11 mouse cellular contexts compared by ENCODE assay signal in genomic region chr9:121791757-121792521, GRCm38 (mm10). TPM values are rescaled to one million over a fixed set of nuclear protein-coding genes. Genes with fewer than 3 reads are reported as not detected.
DNase-seq lines count a peak whose midpoint lies in the region; ATAC-seq lines count a peak whose summit lies in the region.
"Had no signal": no experiment of that assay in that cellular context is flagged by ENCODE, and none has a peak within 500 bp of the region (broad histone marks: within the 10 kb centered on the region; RNA-seq: fewer than 3 reads in every experiment).

TSS of gene Hhatl (minus strand) at chr9:121792507.

- peak within 1 kb of the TSS; percentile 25; the same call in 1 of the 2 replicates for H3K4me3 ChIP-seq in heart, embryonic 10.5 days
- no peak within 1 kb of the TSS for H3K4me3 ChIP-seq in kidney, embryonic 15.5 days (replicated peaks)
- H3K4me3 ChIP-seq in forebrain, embryonic 14.5 days (ENCODE audit: low read depth, low read length) = no peak within 1 kb of the TSS
- no peak within 1 kb of the TSS for H3K4me3 ChIP-seq in midbrain, embryonic 16.5 days (ENCODE audit: low read depth, low read length)

- H3K9ac ChIP-seq in kidney, embryonic 15.5 days = no peak within 1 kb of the TSS
- H3K9ac ChIP-seq in forebrain, embryonic 14.5 days (ENCODE audit: low read length) = no peak within 1 kb of the TSS
- H3K9ac ChIP-seq in midbrain, embryonic 16.5 days (ENCODE audit: low read depth, low read length) = no peak within 1 kb of the TSS

- H3K27ac ChIP-seq in heart, embryonic 10.5 days = no peak within 1 kb of the TSS
- H3K27ac ChIP-seq in kidney, embryonic 15.5 days = no peak within 1 kb of the TSS
- no peak within 1 kb of the TSS for H3K27ac ChIP-seq in forebrain, embryonic 14.5 days (ENCODE audit: low read depth, low read length)
- H3K27ac ChIP-seq in midbrain, embryonic 16.5 days (ENCODE audit: low read length) = no peak within 1 kb of the TSS
- H3K27ac ChIP-seq: macrophage had no signal

- peaks cover 65% of the 10 kb centered on the region for H3K27me3 ChIP-seq in heart, embryonic 10.5 days (ENCODE audit: insufficient read depth, poor library complexity, severe bottlenecking)
- peaks cover 1% of the 10 kb centered on the region; the same call in 1 of the 2 replicates for H3K27me3 ChIP-seq in kidney, embryonic 15.5 days
- H3K27me3 ChIP-seq in forebrain, embryonic 14.5 days (replicated peaks; ENCODE audit: control insufficient read depth, insufficient read depth, low read length) = no peaks in the 10 kb centered on the region
- no peaks in the 10 kb centered on the region for H3K27me3 ChIP-seq in midbrain, embryonic 16.5 days (ENCODE audit: control insufficient read depth, insufficient read depth, low read depth, low read length)
- H3K27me3 ChIP-seq: Patski had no signal

- ATAC-seq in kidney, embryonic 15.5 days (replicated peaks; ENCODE audit: low FRiP score) = peak; percentile 22
- ATAC-seq in forebrain, embryonic 14.5 days = no peak
- no peak for ATAC-seq in midbrain, embryonic 16.5 days

- H3K4me2 ChIP-seq in kidney, embryonic 15.5 days = no peak within 1 kb of the TSS
- H3K4me2 ChIP-seq in forebrain, embryonic 14.5 days (ENCODE audit: low read length) = no peak within 1 kb of the TSS
- H3K4me2 ChIP-seq in midbrain, embryonic 16.5 days (ENCODE audit: low read length) = no peak within 1 kb of the TSS

- peaks cover 32% of the 10 kb centered on the region for H3K4me1 ChIP-seq in heart, embryonic 10.5 days
- H3K4me1 ChIP-seq in kidney, embryonic 15.5 days = peaks cover 16% of the 10 kb centered on the region
- H3K4me1 ChIP-seq in forebrain, embryonic 14.5 days (ENCODE audit: control insufficient read depth, insufficient read depth, low read length) = 0 out of 2 replicates have a peak, but pooled peaks cover 2% of the 10 kb centered on the region
- H3K4me1 ChIP-seq in midbrain, embryonic 16.5 days (ENCODE audit: control insufficient read depth, insufficient read depth, low read length) = 0 out of 2 replicates have a peak, but pooled peaks cover 2% of the 10 kb centered on the region

- H3K36me3 ChIP-seq in heart, embryonic 10.5 days = no peaks in the 10 kb centered on the region
- no peaks in the 10 kb centered on the region for H3K36me3 ChIP-seq in kidney, embryonic 15.5 days
- no peaks in the 10 kb centered on the region for H3K36me3 ChIP-seq in forebrain, embryonic 14.5 days (ENCODE audit: control insufficient read depth, insufficient read depth, low read length)
- no peaks in the 10 kb centered on the region for H3K36me3 ChIP-seq in midbrain, embryonic 16.5 days (ENCODE audit: control insufficient read depth, insufficient read depth, low read length)

- WGBS in heart, embryonic 10.5 days = 42% methylated on average over 24 of the region's 24 CpGs
- 30% methylated on average over 24 of the region's 24 CpGs for WGBS in kidney, embryonic 15.5 days
- WGBS in forebrain, embryonic 14.5 days = 41% methylated on average over 24 of the region's 24 CpGs
- WGBS in midbrain, embryonic 16.5 days = 46% methylated on average over 24 of the region's 24 CpGs

- DNase-seq in right cerebral cortex, adult 2 months (ENCODE audit: low spot score in 2 of 2) = peak; percentile 31 to 36
- DNase-seq in right cerebral cortex, postnatal 25 days = no peak
- no peak for DNase-seq in heart, embryonic 10.5 days (ENCODE audit: low spot score)
- no peak for DNase-seq in adrenal gland, adult 8-10 months
- DNase-seq in forebrain, embryonic 14.5 days (ENCODE audit: low spot score) = no peak

- no peaks in the 10 kb centered on the region for H3K9me3 ChIP-seq in heart, embryonic 10.5 days
- no peaks in the 10 kb centered on the region for H3K9me3 ChIP-seq in kidney, embryonic 15.5 days (replicated peaks)
- H3K9me3 ChIP-seq in forebrain, embryonic 14.5 days (replicated peaks; ENCODE audit: control insufficient read depth, low read length) = no peaks in the 10 kb centered on the region
- H3K9me3 ChIP-seq in midbrain, embryonic 16.5 days (replicated peaks; ENCODE audit: control insufficient read depth, low read length, poor library complexity, severe bottlenecking) = no peaks in the 10 kb centered on the region

RNA-seq across cellular contexts. Expression of gene Hhatl, which starts in this region (rescaled TPM):
- 0.84 and 2.0 TPM in 2 replicates for polyA plus RNA-seq in heart, embryonic 10.5 days (2016; fragmentation: Nextera tagmentation; extraction: Ambion mirVana)
- 0.69 and 0.80 TPM in 2 replicates for polyA plus RNA-seq in kidney, embryonic 15.5 days (2015; fragmentation: Nextera tagmentation; extraction: Ambion mirVana)
- total RNA-seq in adrenal gland, adult 8-10 months (2022) = under 1 TPM in 1 of 4 experiments, not detected in 3; 0.59 TPM
- polyA plus RNA-seq in forebrain, embryonic 14.5 days (2014; fragmentation: Nextera tagmentation; extraction: Ambion mirVana) = not detected in 2 replicates
- polyA plus RNA-seq in midbrain, embryonic 16.5 days (2015; fragmentation: Nextera tagmentation; extraction: Ambion mirVana) = 0.16 TPM in 1 of 2 replicates, not detected in the other
- total RNA-seq: hematopoietic stem cell, adult 5-6 weeks; neutrophil, adult 5-6 weeks had no signal
- polyA plus RNA-seq: macrophage, Patski had no signal

Comparison
In these comparisons a context has a peak if more than half of its experiments do, and no peak if none do; other contexts are left out.
1. DNase-seq: peak in right cerebral cortex, adult 2 months (2 of 2); none in right cerebral cortex, postnatal 25 days (single experiment), heart, embryonic 10.5 days (single experiment), adrenal gland, adult 8-10 months (single experiment) and forebrain, embryonic 14.5 days (single experiment).
2. Peak in ATAC-seq in kidney, embryonic 15.5 days; RNA of the gene not detected or under 1 TPM.